Mouse (Mus musculus): ENCODE data around the gene Kcnt1.
"Not testable (repeated sequence)": the region's sequence is repeated elsewhere in the genome, so short reads cannot be mapped to it uniquely, and the experiment has no call there.

The Kcnt1 gene

GRCm38 (mm10) chr2:25863337-25864131 is at the start of gene Kcnt1:
Gene Kcnt1, plus strand, starts transcription at chr2:25863734.
- DNase-seq (ENCODE audit: low spot score in 2 of 2), result no peak

- not testable (repeated sequence) for DNase-seq (ENCODE audit: low spot score in 2 of 2)
Measured at GRCm38 (mm10) chr2:25815748-25816147, 47.8 kb upstream of the Kcnt1 start, which contains the start of gene Glt6d1. Gene Glt6d1, minus strand, starts transcription at chr2:25815848.

- no peak for DNase-seq (ENCODE audit: low spot score in 2 of 2)
Measured at GRCm38 (mm10) chr2:25822806-25823205, 40.7 kb upstream of the Kcnt1 start, which contains the start of gene Lcn9. Gene Lcn9, plus strand, starts transcription at chr2:25823153.

- DNase-seq (ENCODE audit: low spot score in 2 of 2), result no peak
Measured at GRCm38 (mm10) chr2:25824751-25825150, 38.8 kb upstream of the Kcnt1 start.

GRCm38 (mm10) chr2:25828344-25828947 is 35.1 kb upstream of the Kcnt1 start:
- DNase-seq (ENCODE audit: low spot score in 2 of 2), result no peak

GRCm38 (mm10) chr2:25830786-25831185 is 32.7 kb upstream of the Kcnt1 start:
- DNase-seq (ENCODE audit: low spot score in 2 of 2), result no peak

GRCm38 (mm10) chr2:25836291-25836690 is 27.2 kb upstream of the Kcnt1 start:
- DNase-seq (ENCODE audit: low spot score in 2 of 2), result peak; percentile 18 to 55

- DNase-seq (ENCODE audit: low spot score in 2 of 2), result no peak
Measured at GRCm38 (mm10) chr2:25842161-25842560, 21.4 kb upstream of the Kcnt1 start.

- DNase-seq (ENCODE audit: low spot score in 2 of 2), result no peak
Measured at GRCm38 (mm10) chr2:25842758-25843157, 20.8 kb upstream of the Kcnt1 start.

GRCm38 (mm10) chr2:25844097-25844496 is 19.4 kb upstream of the Kcnt1 start:
- DNase-seq (ENCODE audit: low spot score in 2 of 2), result no peak

GRCm38 (mm10) chr2:25846516-25846915 is 17.0 kb upstream of the Kcnt1 start:
- no peak for DNase-seq (ENCODE audit: low spot score in 2 of 2)

GRCm38 (mm10) chr2:25847226-25847625 is 16.3 kb upstream of the Kcnt1 start, which contains the start of gene Sohlh1:
Gene Sohlh1, minus strand, starts transcription at chr2:25847248.
- no peak for DNase-seq (ENCODE audit: low spot score in 2 of 2)

- peak; percentile 28 to 54 for DNase-seq (ENCODE audit: low spot score in 2 of 2)
Measured at GRCm38 (mm10) chr2:25850330-25850729, 13.2 kb upstream of the Kcnt1 start.

- peak in 1 of 2 experiments; percentile 7 for DNase-seq (ENCODE audit: low spot score in 2 of 2)
Measured at GRCm38 (mm10) chr2:25852626-25853025, 10.9 kb upstream of the Kcnt1 start.

- DNase-seq (ENCODE audit: low spot score in 2 of 2), result no peak
Measured at GRCm38 (mm10) chr2:25853998-25854397, 9.5 kb upstream of the Kcnt1 start.

GRCm38 (mm10) chr2:25859891-25860290 is 3.6 kb upstream of the Kcnt1 start:
- DNase-seq (ENCODE audit: low spot score in 2 of 2), result no peak

- no peak for DNase-seq (ENCODE audit: low spot score in 2 of 2)
Measured at GRCm38 (mm10) chr2:25862038-25862437, 1.5 kb upstream of the Kcnt1 start.

- no peak for DNase-seq (ENCODE audit: low spot score in 2 of 2)
Measured at GRCm38 (mm10) chr2:25862696-25863270, 751 bp upstream of the Kcnt1 start.

- DNase-seq (ENCODE audit: low spot score in 2 of 2), result no peak
Measured at GRCm38 (mm10) chr2:25864230-25864629, 696 bp downstream of the Kcnt1 start.

GRCm38 (mm10) chr2:25865412-25865811 is 1.9 kb downstream of the Kcnt1 start:
- DNase-seq (ENCODE audit: low spot score in 2 of 2), result no peak

- DNase-seq (ENCODE audit: low spot score in 2 of 2), result no peak
Measured at GRCm38 (mm10) chr2:25866656-25867055, 3.1 kb downstream of the Kcnt1 start.

GRCm38 (mm10) chr2:25877250-25877735 is 13.8 kb downstream of the Kcnt1 start:
- no peak for DNase-seq (ENCODE audit: low spot score in 2 of 2)
